Mouse (Mus musculus): Measurements from ENCODE around the gene Arpin. TPM values are rescaled to one million over a fixed set of nuclear protein-coding genes. Genes with fewer than 3 reads are reported as not detected.

Gene Arpin
- polyA plus RNA-seq, 1 experiment = 17.0 TPM

- H3K4me1 ChIP-seq (ENCODE audit: control insufficient read depth, insufficient read depth, low read length) = no peaks in the 10 kb centered on the region; the same call in 1 of the 2 replicates
- peak; percentile 62 for DNase-seq
- TF ChIP-seq POLR2A (IDR thresholded peaks at IDR 0.05; ENCODE audit: low read depth, low read length) = no peak
- peak; percentile 69 for TF ChIP-seq CTCF (conservative IDR thresholded peaks at IDR 0.05; ENCODE audit: insufficient read depth, insufficient read length, low read depth, low read length)
- WGBS = 60% methylated on average over 3 of the region's 3 CpGs
- no peak overlapping the region for H3K4me3 ChIP-seq (ENCODE audit: insufficient read depth, low read depth, low read length)
- H3K27me3 ChIP-seq (replicated peaks; ENCODE audit: control insufficient read depth, insufficient read depth, low read length) = no peaks in the 10 kb centered on the region
- no peak overlapping the region for H3K27ac ChIP-seq (ENCODE audit: insufficient read depth, low read depth, low read length)
- 0 out of 2 replicates have a peak, but pooled peaks cover 3% of the 10 kb centered on the region for H3K36me3 ChIP-seq (ENCODE audit: control insufficient read depth, insufficient read depth, low read length)
These were observed 20.6 kb downstream of the Arpin start for GRCm38 (mm10) chr7:79914556-79914955.

- TF ChIP-seq POLR2A (IDR thresholded peaks at IDR 0.05; ENCODE audit: low read depth, low read length) (no peak), CTCF (conservative IDR thresholded peaks at IDR 0.05; ENCODE audit: insufficient read depth, insufficient read length, low read depth, low read length) (no peak)
These were observed 27.8 kb downstream of the Arpin start for GRCm38 (mm10) chr7:79907356-79907755.

GRCm38 (mm10) chr7:79906914-79907313 lies 28.2 kb downstream of the Arpin start:
- no peak overlapping the region for H3K4me3 ChIP-seq (ENCODE audit: insufficient read depth, low read depth, low read length)
- H3K27ac ChIP-seq (ENCODE audit: insufficient read depth, low read depth, low read length) = no peak overlapping the region
- H3K27me3 ChIP-seq (replicated peaks; ENCODE audit: control insufficient read depth, insufficient read depth, low read length) = no peaks in the 10 kb centered on the region
- TF ChIP-seq CTCF (conservative IDR thresholded peaks at IDR 0.05; ENCODE audit: insufficient read depth, insufficient read length, low read depth, low read length) (no peak), POLR2A (IDR thresholded peaks at IDR 0.05; ENCODE audit: low read depth, low read length) (no peak)
- H3K4me1 ChIP-seq (ENCODE audit: control insufficient read depth, insufficient read depth, low read length) = no peaks in the 10 kb centered on the region
- 78% methylated on average over 3 of the region's 3 CpGs for WGBS
- H3K36me3 ChIP-seq (ENCODE audit: control insufficient read depth, insufficient read depth, low read length) = peaks cover 3% of the 10 kb centered on the region
- DNase-seq = no peak

More at GRCm38 (mm10) chr7:79907356-79907755, 27.8 kb downstream of the Arpin start:
- Histone ChIP-seq H3K27ac (ENCODE audit: insufficient read depth, low read depth, low read length) (no peak overlapping the region), H3K4me3 (ENCODE audit: insufficient read depth, low read depth, low read length) (no peak overlapping the region), H3K27me3 (replicated peaks; ENCODE audit: control insufficient read depth, insufficient read depth, low read length) (no peaks in the 10 kb centered on the region), H3K36me3 (ENCODE audit: control insufficient read depth, insufficient read depth, low read length) (peaks cover 3% of the 10 kb centered on the region), H3K4me1 (ENCODE audit: control insufficient read depth, insufficient read depth, low read length) (no peaks in the 10 kb centered on the region)
- peak; percentile 34 for DNase-seq
- WGBS = 35% methylated on average over 2 of the region's 2 CpGs

DNA sequence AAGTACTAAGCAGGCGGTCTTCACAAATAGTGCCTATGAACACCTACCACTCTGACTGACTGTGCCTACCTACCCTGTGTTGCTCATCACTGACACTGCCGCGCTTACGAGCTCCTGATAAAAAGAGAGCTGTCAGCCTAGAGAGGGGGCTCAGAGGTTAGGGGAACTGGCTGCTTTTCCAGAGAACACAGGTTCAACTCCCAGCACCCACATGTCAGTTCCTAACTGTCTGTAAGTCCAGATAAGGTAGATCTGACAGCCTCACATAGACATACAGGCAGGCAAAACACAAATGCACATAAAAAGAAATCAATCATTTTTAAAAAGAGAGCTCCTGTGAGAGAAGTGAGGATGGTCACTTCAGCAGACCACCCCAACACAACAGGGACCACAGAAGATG lies 30.0 kb downstream of the Arpin start:
- peaks cover 5% of the 10 kb centered on the region for H3K36me3 ChIP-seq (ENCODE audit: control insufficient read depth, insufficient read depth, low read length)
- whole genome bisulfite sequencing = 96% methylated on average over 4 of the region's 4 CpGs
- H3K4me1 ChIP-seq (ENCODE audit: control insufficient read depth, insufficient read depth, low read length) = no peaks in the 10 kb centered on the region
- H3K27ac ChIP-seq (ENCODE audit: insufficient read depth, low read depth, low read length) = no peak overlapping the region
- TF ChIP-seq CTCF (conservative IDR thresholded peaks at IDR 0.05; ENCODE audit: insufficient read depth, insufficient read length, low read depth, low read length) (no peak), POLR2A (IDR thresholded peaks at IDR 0.05; ENCODE audit: low read depth, low read length) (no peak)
- H3K4me3 ChIP-seq (ENCODE audit: insufficient read depth, low read depth, low read length) = no peak overlapping the region
- no peak for DNase-seq
- no peaks in the 10 kb centered on the region for H3K27me3 ChIP-seq (replicated peaks; ENCODE audit: control insufficient read depth, insufficient read depth, low read length)

DNA sequence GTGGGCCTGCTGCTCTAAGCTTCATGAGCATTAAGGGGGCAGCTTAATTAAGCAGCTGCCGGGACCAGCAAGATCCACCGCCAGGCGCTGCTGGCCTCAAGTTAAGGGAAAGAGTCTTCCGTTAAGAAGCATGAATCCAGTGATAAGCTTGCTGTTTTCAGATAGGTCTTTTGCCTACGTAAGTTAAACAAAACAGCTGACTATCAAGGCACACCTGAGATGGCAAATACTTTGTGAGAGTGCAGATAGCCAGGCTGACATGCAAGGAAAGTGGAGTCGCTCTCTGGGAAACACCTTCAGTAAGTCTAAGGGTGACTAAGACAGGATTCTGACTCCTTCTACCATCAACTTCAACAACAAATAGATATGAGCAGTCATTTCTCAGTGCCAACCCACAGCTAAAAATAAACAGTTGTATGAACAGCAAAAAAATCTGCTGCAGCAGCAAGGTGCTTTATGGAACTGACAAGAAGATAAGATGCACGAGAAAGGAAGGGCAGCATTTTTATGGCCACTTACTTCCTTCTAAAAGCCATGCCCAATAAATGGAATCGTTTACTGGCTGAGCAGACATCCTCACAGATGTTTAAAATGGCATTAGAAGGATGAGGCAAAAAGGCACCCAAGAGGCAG lies 31.9 kb downstream of the Arpin start:
- DNase-seq = no peak
- Histone ChIP-seq H3K36me3 (ENCODE audit: control insufficient read depth, insufficient read depth, low read length) (peaks cover 4% of the 10 kb centered on the region; the same call in 1 of the 2 replicates), H3K4me3 (ENCODE audit: insufficient read depth, low read depth, low read length) (no peak overlapping the region), H3K4me1 (ENCODE audit: control insufficient read depth, insufficient read depth, low read length) (no peaks in the 10 kb centered on the region), H3K27me3 (replicated peaks; ENCODE audit: control insufficient read depth, insufficient read depth, low read length) (no peaks in the 10 kb centered on the region), H3K27ac (ENCODE audit: insufficient read depth, low read depth, low read length) (no peak overlapping the region)
- WGBS = 88% methylated on average over 8 of the region's 8 CpGs
- no peak for TF ChIP-seq POLR2A (IDR thresholded peaks at IDR 0.05; ENCODE audit: low read depth, low read length)
- no peak for TF ChIP-seq CTCF (conservative IDR thresholded peaks at IDR 0.05; ENCODE audit: insufficient read depth, insufficient read length, low read depth, low read length)

GRCm38 (mm10) chr7:79900753-79901152 lies 34.4 kb downstream of the Arpin start:
- Histone ChIP-seq H3K4me3 (ENCODE audit: insufficient read depth, low read depth, low read length) (no peak overlapping the region), H3K27ac (ENCODE audit: insufficient read depth, low read depth, low read length) (no peak overlapping the region), H3K36me3 (ENCODE audit: control insufficient read depth, insufficient read depth, low read length) (peaks cover 3% of the 10 kb centered on the region; the same call in 1 of the 2 replicates), H3K4me1 (ENCODE audit: control insufficient read depth, insufficient read depth, low read length) (no peaks in the 10 kb centered on the region), H3K27me3 (replicated peaks; ENCODE audit: control insufficient read depth, insufficient read depth, low read length) (no peaks in the 10 kb centered on the region)
- no peak for TF ChIP-seq POLR2A (IDR thresholded peaks at IDR 0.05; ENCODE audit: low read depth, low read length)
- TF ChIP-seq CTCF (conservative IDR thresholded peaks at IDR 0.05; ENCODE audit: insufficient read depth, insufficient read length, low read depth, low read length) = no peak
- 92% methylated on average over 6 of the region's 6 CpGs for WGBS
- no peak for DNase-seq

GRCm38 (mm10) chr7:79895225-79895624 lies 39.9 kb downstream of the Arpin start:
- Histone ChIP-seq H3K4me1 (ENCODE audit: control insufficient read depth, insufficient read depth, low read length) (peaks cover 7% of the 10 kb centered on the region; the same call in 1 of the 2 replicates), H3K36me3 (ENCODE audit: control insufficient read depth, insufficient read depth, low read length) (no peaks in the 10 kb centered on the region), H3K27me3 (replicated peaks; ENCODE audit: control insufficient read depth, insufficient read depth, low read length) (no peaks in the 10 kb centered on the region), H3K4me3 (ENCODE audit: insufficient read depth, low read depth, low read length) (no peak overlapping the region), H3K27ac (ENCODE audit: insufficient read depth, low read depth, low read length) (no peak overlapping the region)
- WGBS = 53% methylated on average over 3 of the region's 3 CpGs
- peak; percentile 46 for DNase-seq
- TF ChIP-seq POLR2A (IDR thresholded peaks at IDR 0.05; ENCODE audit: low read depth, low read length) = no peak

Data from kidney, adult 2 months (tissue).